Mouse (Mus musculus) MEL (cell line): ENCODE data around the gene Tespa1.

Experiments used
- CTCF ChIP-seq, 3 experiments: IDR thresholded peaks in 2 of 3; conservative IDR thresholded peaks in 1 of 3; 2 replicates each; pipeline ENCODE4 v1.5.1; 2011 to 2012; ENCODE audit warnings: low read length in 3 of 3, low read depth in 2 of 3, mild to moderate bottlenecking in 2 of 3, improper control_type of control experiment in 1 of 3, inconsistent platforms in 1 of 3, mixed read lengths in 1 of 3, moderate library complexity in 1 of 3; ENCODE audit not compliant: control insufficient read depth in 1 of 3, insufficient read depth in 1 of 3, poor library complexity in 1 of 3, severe bottlenecking in 1 of 3
- EP300 ChIP-seq, 2 experiments: IDR thresholded peaks; 2 replicates each; pipeline ENCODE4 v1.6.1; 2011; ENCODE audit warnings: improper control_type of control experiment in 2 of 2, low read length in 2 of 2, low read depth in 1 of 2, mild to moderate bottlenecking in 1 of 2
- GATA1 ChIP-seq: IDR thresholded peaks from 2 replicates; pipeline ENCODE4 v1.6.1; 2011; ENCODE audit warnings: low read depth, low read length, improper control_type of control experiment
- MXI1 ChIP-seq: IDR thresholded peaks from 2 replicates; pipeline ENCODE4 v1.6.1; 2011; ENCODE audit warnings: mild to moderate bottlenecking, low read depth, low read length, improper control_type of control experiment
- MYC ChIP-seq: IDR thresholded peaks from 2 replicates; pipeline ENCODE4 v1.6.1; 2011; ENCODE audit warnings: low read depth, mild to moderate bottlenecking, low read length, improper control_type of control experiment, moderate library complexity
- NRF1 ChIP-seq: IDR thresholded peaks from 2 replicates; pipeline ENCODE4 v1.6.1; 2014; ENCODE audit warnings: low read depth, mild to moderate bottlenecking, inconsistent platforms, low read length, improper control_type of control experiment, moderate library complexity; ENCODE audit not compliant: poor library complexity, insufficient read depth, severe bottlenecking
- POLR2A ChIP-seq, 2 experiments: IDR thresholded peaks; 2 replicates each; pipeline ENCODE4 v1.6.1; 2011 to 2012; ENCODE audit warnings: low read length in 2 of 2, mild to moderate bottlenecking in 2 of 2, control low read depth in 1 of 2, improper control_type of control experiment in 1 of 2, low read depth in 1 of 2, moderate library complexity in 1 of 2; ENCODE audit not compliant: control insufficient read depth in 1 of 2, insufficient read depth in 1 of 2, poor library complexity in 1 of 2
- RCOR1 ChIP-seq: IDR thresholded peaks from 2 replicates; pipeline ENCODE4 v1.6.1; 2012; ENCODE audit warnings: low read depth, mild to moderate bottlenecking, inconsistent platforms, low read length, improper control_type of control experiment
- ZC3H11A ChIP-seq: IDR thresholded peaks from 2 replicates; pipeline ENCODE4 v1.6.1; 2012; ENCODE audit warnings: low read depth, mild to moderate bottlenecking, inconsistent platforms, low read length, improper control_type of control experiment

GRCm38 (mm10) chr10:130371644-130372043 is 49.0 kb downstream of the Tespa1 start:
- TF ChIP-seq POLR2A (IDR thresholded peaks at IDR 0.05; ENCODE audit: control insufficient read depth in 1 of 2, insufficient read depth in 1 of 2, low read depth in 1 of 2, low read length in 2 of 2, poor library complexity in 1 of 2): no peak
- no peak for TF ChIP-seq RCOR1
- no peak for TF ChIP-seq ZC3H11A
- TF ChIP-seq MXI1: no peak
- TF ChIP-seq EP300 (IDR thresholded peaks at IDR 0.05; ENCODE audit: low read depth in 1 of 2, low read length in 2 of 2): no peak
- no peak for TF ChIP-seq NRF1
- no peak for TF ChIP-seq MYC
- TF ChIP-seq CTCF (IDR thresholded peaks at IDR 0.05 in 2 of 3, conservative IDR thresholded peaks at IDR 0.05 in 1 of 3; ENCODE audit: control insufficient read depth in 1 of 3, insufficient read depth in 1 of 3, low read depth in 2 of 3, low read length in 3 of 3, poor library complexity in 1 of 3, severe bottlenecking in 1 of 3): no peak
- TF ChIP-seq GATA1: no peak
